Mouse (Mus musculus) frontal cortex, postnatal 36 days (tissue): ENCODE measurements around the gene Hist1h2bm.
A peak's percentile ranks its signal among the peaks of the same experiment; 100 is the strongest.
"Not testable (repeated sequence)": the region's sequence is repeated elsewhere in the genome, so short reads cannot be mapped to it uniquely, and the experiment has no call there.

Source experiments
- DNase-seq, 2 experiments: peaks; one replicate each; pipeline ENCODE4 v3.0.0; 2022; ENCODE audit warnings: low spot score in 2 of 2

The Hist1h2bm gene

DNA sequence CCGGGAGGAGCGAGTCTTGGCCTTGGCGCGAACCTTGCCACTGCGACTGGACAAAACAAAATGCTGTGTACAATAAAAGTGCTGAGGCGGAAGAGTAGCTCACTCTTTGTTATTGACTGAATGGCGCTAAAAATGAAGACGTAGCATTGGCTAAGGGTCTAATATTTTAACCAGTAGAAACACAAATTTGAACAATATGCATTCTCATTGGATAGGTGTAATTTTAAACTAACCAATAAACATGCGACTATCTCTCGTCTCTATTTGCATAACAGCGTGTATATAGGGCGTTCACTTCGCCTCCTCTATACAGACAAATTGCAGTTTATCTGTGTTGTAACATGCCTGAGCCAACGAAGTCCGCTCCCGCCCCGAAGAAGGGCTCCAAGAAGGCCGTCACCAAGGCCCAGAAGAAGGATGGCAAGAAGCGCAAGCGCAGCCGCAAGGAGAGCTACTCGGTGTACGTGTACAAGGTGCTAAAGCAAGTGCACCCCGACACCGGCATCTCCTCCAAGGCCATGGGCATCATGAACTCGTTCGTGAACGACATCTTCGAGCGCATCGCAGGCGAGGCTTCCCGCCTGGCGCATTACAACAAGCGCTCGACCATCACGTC, at the start of gene Hist1h2bm:
Hist1h2bm (plus strand) TSS at position 288 of the 616 bp plus-strand sequence.
- peak; percentile 71 to 81 for DNase-seq

- no peak for DNase-seq
Measured at GRCm38 (mm10) chr13:21677305-21677704, 44.5 kb upstream of the Hist1h2bm start, which contains the start of gene Olfr1360. Gene Olfr1360 (minus strand): TSS chr13:21677405.

- no peak for DNase-seq
Measured at GRCm38 (mm10) chr13:21697811-21698210, 24.0 kb upstream of the Hist1h2bm start, which contains the start of gene Olfr1359. Gene Olfr1359 (plus strand): TSS chr13:21698111.

GRCm38 (mm10) chr13:21706669-21707068, 15.2 kb upstream of the Hist1h2bm start:
- DNase-seq, result no peak

- peak; percentile 92 to 93 for DNase-seq
Measured at GRCm38 (mm10) chr13:21710031-21710711, 11.7 kb upstream of the Hist1h2bm start.

GRCm38 (mm10) chr13:21710821-21711525, 10.9 kb upstream of the Hist1h2bm start:
- peak; percentile 87 to 89 for DNase-seq

- DNase-seq, result no peak
Measured at GRCm38 (mm10) chr13:21711698-21712097, 10.1 kb upstream of the Hist1h2bm start.

GRCm38 (mm10) chr13:21714725-21715124, 7.1 kb upstream of the Hist1h2bm start:
- peak; percentile 49 to 83 for DNase-seq

- peak in 1 of 2 experiments; percentile 11 for DNase-seq
Measured at GRCm38 (mm10) chr13:21715131-21715863, 6.5 kb upstream of the Hist1h2bm start.

GRCm38 (mm10) chr13:21715864-21716539, 5.8 kb upstream of the Hist1h2bm start, which contains the start of the genes Hist1h2bl and Hist1h2ai:
Gene Hist1h2bl (minus strand): TSS chr13:21716143.
Gene Hist1h2ai (plus strand): TSS chr13:21716422.
- DNase-seq, result peak; percentile 84 to 95

DNA sequence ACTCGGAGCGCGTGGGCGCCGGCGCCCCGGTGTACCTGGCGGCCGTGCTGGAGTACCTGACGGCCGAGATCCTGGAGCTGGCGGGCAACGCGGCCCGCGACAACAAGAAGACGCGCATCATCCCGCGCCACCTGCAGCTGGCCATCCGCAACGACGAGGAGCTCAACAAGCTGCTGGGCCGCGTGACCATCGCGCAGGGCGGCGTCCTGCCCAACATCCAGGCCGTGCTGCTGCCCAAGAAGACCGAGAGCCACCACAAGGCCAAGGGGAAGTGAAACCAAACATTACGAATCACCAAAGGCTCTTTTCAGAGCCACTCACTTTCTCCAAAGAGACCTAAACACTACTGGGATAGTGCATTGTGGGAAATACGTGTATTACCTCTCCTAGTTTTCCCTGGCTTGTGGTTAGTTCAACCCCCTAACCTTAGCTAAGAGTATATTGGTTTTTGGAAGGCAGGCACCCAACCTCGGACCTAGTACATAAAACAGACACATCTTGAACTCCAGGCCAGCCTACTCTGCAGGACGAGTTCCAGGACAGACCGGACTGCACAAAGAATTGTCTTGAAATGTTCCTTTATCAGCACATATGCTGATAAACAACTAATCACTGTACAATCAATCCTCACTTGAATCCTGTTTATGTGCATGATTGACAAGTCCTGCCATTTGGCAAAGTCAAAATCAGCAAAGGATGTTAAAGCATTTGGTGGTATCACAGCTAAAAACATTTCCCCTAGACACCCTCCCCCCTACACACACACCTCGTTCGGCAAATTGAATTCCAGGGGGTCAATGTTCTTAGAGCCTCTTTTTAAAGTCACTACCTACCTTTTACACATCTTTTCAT, 5.1 kb upstream of the Hist1h2bm start:
- peak; percentile 13 to 33 for DNase-seq

DNA sequence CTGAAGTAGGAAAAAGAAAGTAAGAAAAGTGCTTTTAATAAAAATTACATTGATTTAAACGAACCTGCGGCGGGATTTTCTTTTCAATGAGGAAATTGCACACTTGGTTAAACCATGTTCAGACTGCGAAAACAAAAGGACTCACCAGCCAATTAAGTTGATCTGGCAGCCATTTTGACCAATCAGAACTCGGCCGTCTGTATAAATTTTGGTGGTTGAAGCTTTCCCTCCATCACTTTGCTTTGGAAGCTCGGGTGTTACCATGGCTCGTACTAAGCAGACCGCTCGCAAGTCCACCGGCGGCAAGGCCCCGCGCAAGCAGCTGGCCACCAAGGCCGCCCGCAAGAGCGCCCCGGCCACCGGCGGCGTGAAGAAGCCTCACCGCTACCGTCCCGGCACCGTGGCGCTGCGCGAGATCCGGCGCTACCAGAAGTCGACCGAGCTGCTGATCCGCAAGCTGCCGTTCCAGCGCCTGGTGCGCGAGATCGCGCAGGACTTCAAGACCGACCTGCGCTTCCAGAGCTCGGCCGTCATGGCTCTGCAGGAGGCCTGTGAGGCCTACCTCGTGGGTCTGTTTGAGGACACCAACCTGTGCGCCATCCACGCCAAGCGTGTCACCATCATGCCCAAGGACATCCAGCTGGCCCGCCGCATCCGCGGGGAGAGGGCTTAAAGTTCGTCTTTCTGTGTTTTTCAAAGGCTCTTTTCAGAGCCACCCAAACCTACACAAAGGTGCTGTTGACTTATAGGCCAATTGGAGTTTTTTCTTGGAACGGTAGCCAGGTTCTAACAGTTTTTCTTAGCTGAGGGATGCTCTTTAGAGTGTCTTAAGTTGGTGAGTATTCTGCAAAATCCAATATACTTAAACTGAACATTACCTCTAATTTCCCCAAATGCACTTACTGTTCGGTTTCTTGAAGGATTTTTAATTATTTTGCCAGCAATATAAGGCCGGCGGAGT, 4.2 kb upstream of the Hist1h2bm start, which contains the start of gene Hist1h3h:
Hist1h3h (plus strand) TSS at position 263 of the 961 bp plus-strand sequence.
- peak; percentile 90 to 95 for DNase-seq

DNA sequence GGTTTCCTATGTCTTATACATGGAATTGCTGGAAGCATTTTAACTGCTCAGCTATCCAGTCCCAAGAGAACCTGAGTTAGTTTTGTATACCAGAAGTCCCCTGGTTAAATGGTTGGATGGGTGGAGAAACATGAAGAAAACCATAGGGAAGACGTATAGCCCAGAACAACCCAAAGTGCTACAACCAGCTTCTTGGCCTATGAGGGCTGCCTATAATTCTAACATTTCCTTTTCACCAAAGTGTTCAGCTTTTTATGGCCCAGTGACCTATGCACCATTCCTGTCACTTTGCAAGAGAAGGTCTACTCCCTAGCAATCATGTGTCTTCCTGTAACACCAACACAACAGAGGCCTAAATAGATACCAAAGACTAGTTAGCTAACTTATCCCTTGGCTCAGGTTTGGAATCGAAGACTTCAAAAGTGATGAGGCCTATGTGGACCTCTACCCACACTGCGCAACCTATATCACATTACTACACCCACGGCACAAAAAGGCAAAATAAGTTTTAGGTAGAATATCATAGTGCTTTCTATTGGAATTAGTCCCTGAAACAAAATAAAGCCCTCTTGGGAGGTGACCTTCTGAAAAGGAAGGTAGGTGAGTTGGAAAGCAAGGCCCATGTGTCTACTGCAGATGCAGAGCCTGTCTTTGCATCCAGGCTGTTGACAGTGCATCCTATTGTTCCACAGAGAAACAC, 3.3 kb upstream of the Hist1h2bm start:
- no peak for DNase-seq

DNA sequence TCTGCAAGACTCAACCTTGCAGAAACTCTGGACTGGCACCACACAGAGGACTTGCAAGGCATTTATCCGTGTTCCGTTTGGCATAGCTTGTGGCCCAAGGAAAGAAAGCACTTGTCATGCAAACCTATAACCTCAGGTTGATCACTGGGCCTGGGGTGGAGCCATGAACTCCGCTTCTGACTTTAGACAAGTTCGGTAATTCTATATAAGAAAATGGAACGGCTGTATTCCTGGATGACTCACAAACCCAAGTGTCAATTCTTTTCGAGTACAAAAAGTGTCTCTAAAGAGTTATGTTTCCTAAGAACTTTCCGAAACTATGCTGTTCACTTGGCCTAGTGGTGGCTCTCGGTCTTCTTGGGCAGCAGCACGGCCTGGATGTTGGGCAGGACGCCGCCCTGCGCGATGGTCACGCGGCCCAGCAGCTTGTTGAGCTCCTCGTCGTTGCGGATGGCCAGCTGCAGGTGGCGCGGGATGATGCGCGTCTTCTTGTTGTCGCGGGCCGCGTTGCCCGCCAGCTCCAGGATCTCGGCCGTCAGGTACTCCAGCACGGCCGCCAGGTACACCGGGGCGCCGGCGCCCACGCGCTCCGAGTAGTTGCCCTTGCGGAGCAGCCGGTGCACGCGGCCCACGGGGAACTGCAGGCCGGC, 612 bp upstream of the Hist1h2bm start:
- not testable (repeated sequence) for DNase-seq

DNA sequence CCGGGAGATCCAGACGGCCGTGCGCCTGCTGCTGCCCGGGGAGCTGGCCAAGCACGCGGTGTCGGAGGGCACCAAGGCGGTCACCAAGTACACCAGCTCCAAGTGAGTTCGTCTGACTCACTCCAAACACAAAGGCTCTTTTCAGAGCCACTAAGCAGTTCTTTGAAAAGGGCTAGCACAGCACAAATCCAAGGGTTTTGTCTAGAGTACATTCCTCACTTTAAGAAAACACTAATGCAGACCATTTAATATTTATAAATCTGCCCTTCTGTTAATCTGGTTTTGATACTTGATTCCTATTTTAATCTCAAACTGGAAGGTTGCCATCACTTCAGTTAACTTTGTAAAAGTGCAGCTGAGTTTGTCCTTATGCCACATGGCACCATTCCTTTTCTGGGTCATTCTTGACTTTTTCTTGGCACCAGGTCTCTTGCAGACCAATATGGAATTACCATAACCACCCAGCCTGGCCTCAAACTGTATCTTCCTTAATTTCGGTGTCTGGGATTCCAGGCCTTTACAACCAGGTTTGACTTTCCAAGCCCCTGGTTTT, 605 bp downstream of the Hist1h2bm start:
- DNase-seq, result no peak

GRCm38 (mm10) chr13:21722993-21723836, 1.4 kb downstream of the Hist1h2bm start:
- DNase-seq, result no peak
